Mouse (Mus musculus): ENCODE measurements at regions not wholly inside any gene's neighbourhood (a gene's known extent, or its start where the extent isn't known, plus 50 kb on each side); places are given as distances from the start of the nearest gene placed in this dataset.

- Histone ChIP-seq H3K4me3 (no peak overlapping the region), H3K27ac (no peak overlapping the region)
- intact Hi-C loops (cut with DNase I): no loop called here
- no peak for DNase-seq (ENCODE audit: extremely low spot score in 1 of 2, low spot score in 2 of 2)
- no peak for TF ChIP-seq CTCF (IDR thresholded peaks at IDR 0.05)
These were observed 54.9 kb downstream of the Cyp2d40 start for GRCm38 (mm10) chr15:82709041-82709440.

- H3K4me3 ChIP-seq: no peak overlapping the region
- intact Hi-C loops (cut with DNase I): no loop called here
- no peak for TF ChIP-seq CTCF (IDR thresholded peaks at IDR 0.05)
- no peak for DNase-seq (ENCODE audit: extremely low spot score in 1 of 2, low spot score in 2 of 2)
- H3K27ac ChIP-seq: no peak overlapping the region
These were observed 56.1 kb downstream of the Cyp2d40 start for GRCm38 (mm10) chr15:82707906-82708305.

GRCm38 (mm10) chr15:82707221-82707620 lies 56.8 kb downstream of the Cyp2d40 start:
- no peak for TF ChIP-seq CTCF (IDR thresholded peaks at IDR 0.05)

GRCm38 (mm10) chr15:82706647-82707046 lies 57.3 kb downstream of the Cyp2d40 start:
- intact Hi-C loops (cut with DNase I): no loop called here
- TF ChIP-seq CTCF (IDR thresholded peaks at IDR 0.05): no peak
- no peak overlapping the region for H3K4me3 ChIP-seq
- DNase-seq (ENCODE audit: extremely low spot score in 1 of 2, low spot score in 2 of 2): no peak
- H3K27ac ChIP-seq: no peak overlapping the region

More at GRCm38 (mm10) chr15:82707221-82707620, 56.8 kb downstream of the Cyp2d40 start:
- intact Hi-C loops (cut with DNase I): no loop called here
- Histone ChIP-seq H3K4me3 (no peak overlapping the region), H3K27ac (no peak overlapping the region)
- no peak for DNase-seq (ENCODE audit: extremely low spot score in 1 of 2, low spot score in 2 of 2)

GRCm38 (mm10) chr15:82702121-82702520 lies 61.9 kb downstream of the Cyp2d40 start:
- DNase-seq (ENCODE audit: extremely low spot score in 1 of 2, low spot score in 2 of 2): no peak
- no peak overlapping the region for H3K27ac ChIP-seq
- no peak overlapping the region for H3K4me3 ChIP-seq
- intact Hi-C loops (cut with DNase I): no loop called here
- TF ChIP-seq CTCF (IDR thresholded peaks at IDR 0.05): no peak

GRCm38 (mm10) chr15:82695786-82696185 lies 68.2 kb downstream of the Cyp2d40 start:
- TF ChIP-seq CTCF (IDR thresholded peaks at IDR 0.05): no peak

GRCm38 (mm10) chr15:82695238-82695637 lies 68.7 kb downstream of the Cyp2d40 start:
- intact Hi-C loops (cut with DNase I): no loop called here
- TF ChIP-seq CTCF (IDR thresholded peaks at IDR 0.05): no peak
- no peak for DNase-seq (ENCODE audit: extremely low spot score in 1 of 2, low spot score in 2 of 2)
- Histone ChIP-seq H3K27ac (no peak overlapping the region), H3K4me3 (no peak overlapping the region)

More at GRCm38 (mm10) chr15:82695786-82696185, 68.2 kb downstream of the Cyp2d40 start:
- no peak overlapping the region for H3K27ac ChIP-seq
- H3K4me3 ChIP-seq: no peak overlapping the region
- DNase-seq (ENCODE audit: extremely low spot score in 1 of 2, low spot score in 2 of 2): no peak
- intact Hi-C loops (cut with DNase I): no loop called here

GRCm38 (mm10) chr15:82694529-82694928 lies 69.5 kb downstream of the Cyp2d40 start:
- Histone ChIP-seq H3K27ac (no peak overlapping the region), H3K4me3 (no peak overlapping the region)
- intact Hi-C loops (cut with DNase I): loop anchor here (5.0 kb wide), 1 partner anchor 88 kb away; no protein-coding TSS in a partner anchor
- DNase-seq (ENCODE audit: extremely low spot score in 1 of 2, low spot score in 2 of 2): no peak
- TF ChIP-seq CTCF (IDR thresholded peaks at IDR 0.05): no peak

- no peak overlapping the region for H3K4me3 ChIP-seq
- TF ChIP-seq CTCF (IDR thresholded peaks at IDR 0.05): no peak
- no peak for DNase-seq (ENCODE audit: extremely low spot score in 1 of 2, low spot score in 2 of 2)
- intact Hi-C loops (cut with DNase I): loop anchor here (5.0 kb wide), 1 partner anchor 89 kb away; no protein-coding TSS in a partner anchor
- no peak overlapping the region for H3K27ac ChIP-seq
These were observed 71.0 kb downstream of the Cyp2d40 start for GRCm38 (mm10) chr15:82692955-82693354.
